Mouse (Mus musculus) hindbrain, embryonic 14.5 days (tissue): ENCODE data around the gene Mroh8. TPM values are rescaled to one million over a fixed set of nuclear protein-coding genes. Genes with fewer than 3 reads are reported as not detected.

Experiments
- ATAC-seq: fragments of 200-750 bp; cut with Nextera tagmentation; 2 replicates; pipeline ENCODE4 v1.8.0; 2017; ENCODE audit warnings: moderate number of reproducible peaks, mild to moderate bottlenecking, moderate TSS enrichment, moderate library complexity; ENCODE audit not compliant: low FRiP score
- DNase-seq: peaks from one replicate; pipeline ENCODE4 v3.0.0-alpha.2; 2015; ENCODE audit warnings: low spot score
- H3K27ac ChIP-seq: fragments of 300-500 bp; sonication (generic); 2 replicates; pipeline ENCODE4 v1.5.1; 2014; ENCODE audit warnings: mild to moderate bottlenecking, moderate library complexity
- H3K27me3 ChIP-seq: fragments of 300-500 bp; sonication (generic); 2 replicates; pipeline ENCODE4 v1.6.1; 2014; ENCODE audit warnings: mild to moderate bottlenecking, low read length, mixed read lengths; ENCODE audit not compliant: control insufficient read depth, insufficient read depth
- H3K36me3 ChIP-seq: fragments of 300-500 bp; sonication (generic); replicated peaks from 2 replicates; pipeline ENCODE4 v1.6.1; 2014; ENCODE audit not compliant: control insufficient read depth, insufficient read depth
- H3K4me1 ChIP-seq: fragments of 300-500 bp; sonication (generic); replicated peaks from 2 replicates; pipeline ENCODE4 v1.6.1; 2014; ENCODE audit warnings: antibody characterized with exemption, low read length, mixed read lengths; ENCODE audit not compliant: control insufficient read depth, insufficient read depth
- H3K4me2 ChIP-seq: fragments of 300-500 bp; sonication (generic); replicated peaks from 2 replicates; pipeline ENCODE4 v1.6.1; 2014; ENCODE audit warnings: mild to moderate bottlenecking, moderate library complexity
- H3K4me3 ChIP-seq: fragments of 300-500 bp; sonication (generic); replicated peaks from 2 replicates; pipeline ENCODE4 v1.5.1; 2014; ENCODE audit warnings: mild to moderate bottlenecking, low read length
- H3K9ac ChIP-seq: fragments of 300-500 bp; sonication (generic); 2 replicates; pipeline ENCODE4 v1.6.1; 2014
- H3K9me3 ChIP-seq: fragments of 300-500 bp; sonication (generic); 2 replicates; pipeline ENCODE4 v1.6.1; 2016; ENCODE audit warnings: low read length; ENCODE audit not compliant: control insufficient read depth
- WGBS: fragments of 180-500 bp; shearing (Covaris S2); extraction: QIAGEN DNeasy Blood & Tissue Kit; methylation state at CpG from one replicate; pipeline ENCODE4 v1.1.7; 2014; 5-methylcytosine and 5-hydroxymethylcytosine counted together
- polyA plus RNA-seq: library from polyadenylated mRNA; unstranded; fragments of >200 nt; fragmentation: Nextera tagmentation; extraction: Ambion mirVana; gene quantifications from 2 replicates; pipeline ENCODE4 v1.2.1, GENCODE M21; 2014

Gene Mroh8
- polyA plus RNA-seq: 0.09 and 0.41 TPM in 2 replicates

DNA sequence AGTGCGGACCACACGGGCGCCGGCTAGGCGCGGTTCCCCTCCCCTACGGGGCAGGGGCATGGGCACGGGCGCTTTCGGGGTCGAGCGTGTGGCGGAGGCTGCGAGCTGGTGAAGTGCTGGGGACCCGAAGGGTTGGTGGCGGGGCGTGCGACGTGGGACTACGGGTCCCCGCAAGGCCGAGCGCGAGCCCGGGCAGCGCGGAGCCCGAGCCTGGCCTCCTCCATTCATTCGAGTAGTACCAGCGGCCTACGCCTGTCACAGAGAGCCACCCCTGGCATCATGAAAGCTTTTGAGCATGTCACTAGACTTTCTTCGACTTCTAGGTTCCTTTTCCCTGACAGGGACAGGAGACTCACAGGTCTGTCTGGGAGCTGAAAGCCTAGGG is at the start of gene Mroh8:
Gene Mroh8 (minus strand): TSS at position 134 of the 385 bp plus-strand sequence.
- WGBS: under 1% methylated on average over 32 of the region's 32 CpGs
- Histone ChIP-seq H3K9me3 (no peaks in the 10 kb centered on the region), H3K4me1 (peaks cover 15% of the 10 kb centered on the region), H3K4me2 (peak within 1 kb of the TSS; percentile 86), H3K36me3 (peaks cover 10% of the 10 kb centered on the region; the same call in 1 of the 2 replicates), H3K27me3 (no peaks in the 10 kb centered on the region), H3K4me3 (peak within 1 kb of the TSS; percentile 90), H3K9ac (peak within 1 kb of the TSS; percentile 93), H3K27ac (peak within 1 kb of the TSS; percentile 93)
- DNase-seq (peak; percentile 53), ATAC-seq (peak; percentile 66; the same call in 1 of the 2 replicates)

- H3K9ac ChIP-seq: no peak overlapping the region
- H3K27ac ChIP-seq: peak overlapping the region; percentile 5
- peak; percentile 33; the same call in 1 of the 2 replicates for ATAC-seq
- H3K36me3 ChIP-seq: peaks cover 35% of the 10 kb centered on the region
- no peak for DNase-seq
- 11% methylated on average over 11 of the region's 11 CpGs for WGBS
- H3K4me3 ChIP-seq: no peak overlapping the region
- H3K4me2 ChIP-seq: no peak overlapping the region
- H3K9me3 ChIP-seq: no peaks in the 10 kb centered on the region
- peaks cover 23% of the 10 kb centered on the region for H3K4me1 ChIP-seq
- H3K27me3 ChIP-seq: no peaks in the 10 kb centered on the region
Measured at GRCm38 (mm10) chr2:157328570-157328969, 49.2 kb upstream of the Mroh8 start.

GRCm38 (mm10) chr2:157328106-157328505 is 48.8 kb upstream of the Mroh8 start:
- DNase-seq (no peak), ATAC-seq (no peak)
- H3K27ac ChIP-seq: peak overlapping the region; percentile 5

GRCm38 (mm10) chr2:157325238-157325637 is 45.9 kb upstream of the Mroh8 start:
- H3K9ac ChIP-seq: no peak overlapping the region
- no peak overlapping the region for H3K4me3 ChIP-seq
- H3K4me2 ChIP-seq: no peak overlapping the region
- WGBS: 88% methylated on average over 2 of the region's 2 CpGs
- peaks cover 27% of the 10 kb centered on the region for H3K4me1 ChIP-seq
- H3K27me3 ChIP-seq: no peaks in the 10 kb centered on the region
- ATAC-seq: no peak
- no peak for DNase-seq
- no peak overlapping the region for H3K27ac ChIP-seq
- peaks cover 68% of the 10 kb centered on the region for H3K36me3 ChIP-seq
- H3K9me3 ChIP-seq: no peaks in the 10 kb centered on the region

More at GRCm38 (mm10) chr2:157328106-157328505, 48.8 kb upstream of the Mroh8 start:
- H3K36me3 ChIP-seq: peaks cover 40% of the 10 kb centered on the region
- H3K4me1 ChIP-seq: peaks cover 23% of the 10 kb centered on the region
- H3K4me2 ChIP-seq: no peak overlapping the region
- H3K27me3 ChIP-seq: no peaks in the 10 kb centered on the region
- 18% methylated on average over 5 of the region's 5 CpGs for WGBS
- no peak overlapping the region for H3K4me3 ChIP-seq
- no peak overlapping the region for H3K9ac ChIP-seq
- no peaks in the 10 kb centered on the region for H3K9me3 ChIP-seq

GRCm38 (mm10) chr2:157322029-157322766 is 42.8 kb upstream of the Mroh8 start:
- Histone ChIP-seq H3K9me3 (no peaks in the 10 kb centered on the region), H3K4me1 (0 out of 2 replicates have a peak, but pooled peaks cover 13% of the 10 kb centered on the region), H3K4me3 (no peak overlapping the region), H3K27me3 (no peaks in the 10 kb centered on the region), H3K27ac (peak overlapping the region; percentile 71), H3K36me3 (peaks cover 87% of the 10 kb centered on the region), H3K9ac (no peak overlapping the region), H3K4me2 (no peak overlapping the region)
- ATAC-seq (no peak), DNase-seq (no peak)
- 65% methylated on average over 5 of the region's 5 CpGs for WGBS

- 0 out of 2 replicates have a peak overlapping the region, but pooled peaks have one; percentile 47 for H3K27ac ChIP-seq
- no peak overlapping the region for H3K9ac ChIP-seq
- 35% methylated on average over 5 of the region's 5 CpGs for WGBS
Measured at GRCm38 (mm10) chr2:157320886-157321285, 41.5 kb upstream of the Mroh8 start.

GRCm38 (mm10) chr2:157320135-157320534 is 40.8 kb upstream of the Mroh8 start:
- no peak overlapping the region for H3K9ac ChIP-seq
- H3K4me1 ChIP-seq: 0 out of 2 replicates have a peak, but pooled peaks cover 13% of the 10 kb centered on the region
- DNase-seq: no peak
- H3K27me3 ChIP-seq: no peaks in the 10 kb centered on the region
- H3K36me3 ChIP-seq: peaks cover 85% of the 10 kb centered on the region
- H3K4me3 ChIP-seq: no peak overlapping the region
- 69% methylated on average over 8 of the region's 8 CpGs for WGBS
- no peaks in the 10 kb centered on the region for H3K9me3 ChIP-seq
- ATAC-seq: no peak
- H3K27ac ChIP-seq: peak overlapping the region; percentile 47; the same call in 1 of the 2 replicates
- H3K4me2 ChIP-seq: no peak overlapping the region

More at GRCm38 (mm10) chr2:157320886-157321285, 41.5 kb upstream of the Mroh8 start:
- peaks cover 83% of the 10 kb centered on the region for H3K36me3 ChIP-seq
- H3K4me2 ChIP-seq: no peak overlapping the region
- H3K4me1 ChIP-seq: 0 out of 2 replicates have a peak, but pooled peaks cover 13% of the 10 kb centered on the region
- H3K27me3 ChIP-seq: no peaks in the 10 kb centered on the region
- no peak overlapping the region for H3K4me3 ChIP-seq
- ATAC-seq: no peak
- H3K9me3 ChIP-seq: no peaks in the 10 kb centered on the region
- no peak for DNase-seq

DNA sequence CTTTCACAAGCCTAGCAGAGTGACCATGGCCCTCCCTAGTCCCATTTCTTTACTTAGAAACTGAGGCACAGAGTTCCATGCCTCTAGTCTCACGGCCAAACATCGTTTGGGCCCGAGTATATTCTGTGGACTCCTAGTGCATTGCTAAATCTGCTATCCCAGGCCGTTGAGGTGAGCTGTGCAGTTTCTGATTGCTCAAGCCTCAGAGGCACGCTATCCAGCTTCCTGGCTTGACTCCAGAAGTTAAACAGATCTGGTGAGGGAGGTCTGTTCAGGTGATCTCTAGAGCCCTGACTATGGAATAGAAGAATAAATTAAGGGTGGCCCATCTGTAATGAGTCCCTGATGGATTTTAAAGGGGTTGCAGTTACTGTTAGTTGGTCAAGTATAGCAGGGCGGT is 37.9 kb upstream of the Mroh8 start:
- no peak for DNase-seq
- H3K4me2 ChIP-seq: no peak overlapping the region
- 87% methylated on average over 6 of the region's 6 CpGs for WGBS
- no peak overlapping the region for H3K4me3 ChIP-seq
- no peak for ATAC-seq
- H3K36me3 ChIP-seq: peaks cover 87% of the 10 kb centered on the region
- no peaks in the 10 kb centered on the region for H3K27me3 ChIP-seq
- peaks cover 21% of the 10 kb centered on the region for H3K4me1 ChIP-seq
- peak overlapping the region; percentile 35; the same call in 1 of the 2 replicates for H3K27ac ChIP-seq
- H3K9me3 ChIP-seq: no peaks in the 10 kb centered on the region
- H3K9ac ChIP-seq: no peak overlapping the region

DNA sequence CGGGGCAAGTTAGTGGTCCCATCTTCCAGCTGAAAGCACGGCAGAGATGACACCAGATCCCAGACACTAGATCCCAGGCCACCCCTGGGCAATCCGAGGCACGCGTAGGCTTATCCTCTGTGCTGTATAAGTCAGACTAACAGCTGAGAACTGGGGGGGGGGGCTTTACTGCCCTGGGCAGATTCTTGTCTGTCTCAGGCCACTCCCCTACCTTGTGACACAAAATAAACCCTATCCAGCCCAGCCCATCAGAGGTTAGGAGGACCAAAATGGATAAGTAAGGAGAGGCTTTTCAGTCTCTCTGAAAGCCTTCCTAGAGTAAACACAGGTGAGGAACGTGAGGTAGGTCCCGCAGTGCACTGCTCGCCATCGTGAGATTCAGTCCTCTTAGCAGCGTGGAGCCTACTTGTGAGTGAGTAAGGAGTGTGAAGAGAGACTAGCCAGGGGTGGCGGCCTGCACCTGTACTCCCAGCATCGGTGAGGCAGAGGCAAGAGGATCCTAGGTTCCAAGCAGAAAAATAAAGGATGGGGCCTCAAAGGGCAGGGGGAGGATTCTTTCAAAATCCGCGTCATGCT is 37.1 kb upstream of the Mroh8 start:
- no peaks in the 10 kb centered on the region for H3K27me3 ChIP-seq
- H3K27ac ChIP-seq: no peak overlapping the region
- no peak overlapping the region for H3K4me3 ChIP-seq
- H3K36me3 ChIP-seq: peaks cover 87% of the 10 kb centered on the region
- no peak overlapping the region for H3K4me2 ChIP-seq
- WGBS: 93% methylated on average over 14 of the region's 14 CpGs
- DNase-seq (no peak), ATAC-seq (no peak)
- H3K4me1 ChIP-seq: peaks cover 18% of the 10 kb centered on the region
- H3K9ac ChIP-seq: no peak overlapping the region
- H3K9me3 ChIP-seq: no peaks in the 10 kb centered on the region
